Mouse (Mus musculus) gastrocnemius, postnatal 25 days (tissue): ENCODE results near the gene 3110082J24Rik. TPM values are rescaled to one million over a fixed set of nuclear protein-coding genes. Genes with fewer than 3 reads are reported as not detected.
A peak's percentile ranks its signal among the peaks of the same experiment; 100 is the strongest.

ENCODE experiments used
- DNase-seq: peaks from one replicate; pipeline ENCODE4 v3.0.0; 2022
- total RNA-seq, 2 experiments: library from RNA; stranded (reverse); gene quantifications; 1 replicate in 1 of 2; 2 replicates in 1 of 2; pipeline ENCODE4 v1.2.3; 2021

Gene 3110082J24Rik
- total RNA-seq, 2 experiments from 2014 or later = not detected

GRCm38 (mm10) chr5:30118018-30118417, 12.1 kb upstream of the 3110082J24Rik start:
- DNase-seq = no peak

- DNase-seq = no peak
These were observed 9.8 kb upstream of the 3110082J24Rik start for GRCm38 (mm10) chr5:30115718-30116117.

GRCm38 (mm10) chr5:30114761-30115140, 8.9 kb upstream of the 3110082J24Rik start:
- no peak for DNase-seq

- DNase-seq = peak; percentile 63
These were observed 8.2 kb upstream of the 3110082J24Rik start for GRCm38 (mm10) chr5:30113881-30114760.

- DNase-seq = no peak
These were observed 6.7 kb upstream of the 3110082J24Rik start for GRCm38 (mm10) chr5:30112533-30113068.

- no peak for DNase-seq
These were observed 5.9 kb upstream of the 3110082J24Rik start for GRCm38 (mm10) chr5:30111771-30112170.

- DNase-seq = no peak
These were observed 5.2 kb upstream of the 3110082J24Rik start for GRCm38 (mm10) chr5:30111126-30111525.

- no peak for DNase-seq
These were observed 4.6 kb upstream of the 3110082J24Rik start for GRCm38 (mm10) chr5:30110371-30111060.

- no peak for DNase-seq
These were observed 4.0 kb upstream of the 3110082J24Rik start for GRCm38 (mm10) chr5:30109899-30110298.

- no peak for DNase-seq
These were observed 2.3 kb upstream of the 3110082J24Rik start for GRCm38 (mm10) chr5:30108233-30108632.

- DNase-seq = no peak
These were observed 1.7 kb upstream of the 3110082J24Rik start for GRCm38 (mm10) chr5:30107611-30108041.

GRCm38 (mm10) chr5:30107186-30107585, 1.3 kb upstream of the 3110082J24Rik start:
- DNase-seq = no peak

GRCm38 (mm10) chr5:30106756-30107155, 870 bp upstream of the 3110082J24Rik start:
- no peak for DNase-seq

GRCm38 (mm10) chr5:30104841-30105667, 832 bp downstream of the 3110082J24Rik start, which contains the start of gene Garem2:
Garem2 (plus strand) TSS chr5:30105161.
- DNase-seq = no peak

- DNase-seq = no peak
These were observed 1.5 kb downstream of the 3110082J24Rik start for GRCm38 (mm10) chr5:30104339-30104738.

GRCm38 (mm10) chr5:30103340-30103739, 2.5 kb downstream of the 3110082J24Rik start:
- no peak for DNase-seq

- DNase-seq = no peak
These were observed 7.6 kb downstream of the 3110082J24Rik start for GRCm38 (mm10) chr5:30098260-30098659.

- DNase-seq = no peak
These were observed 10.2 kb downstream of the 3110082J24Rik start for GRCm38 (mm10) chr5:30095731-30096130.

- no peak for DNase-seq
These were observed 11.5 kb downstream of the 3110082J24Rik start for GRCm38 (mm10) chr5:30094399-30094798.

GRCm38 (mm10) chr5:30092701-30093100, 13.2 kb downstream of the 3110082J24Rik start:
- DNase-seq = no peak

- peak; percentile 60 for DNase-seq
These were observed 32.8 kb downstream of the 3110082J24Rik start, which contains the start of gene Tyms for GRCm38 (mm10) chr5:30072825-30073821. Tyms (minus strand) TSS chr5:30073617.
